Mouse (Mus musculus): Measurements from ENCODE around the gene Pcyt1a.
A peak's percentile ranks its signal among the peaks of the same experiment; 100 is the strongest.

Pcyt1a gene

DNA sequence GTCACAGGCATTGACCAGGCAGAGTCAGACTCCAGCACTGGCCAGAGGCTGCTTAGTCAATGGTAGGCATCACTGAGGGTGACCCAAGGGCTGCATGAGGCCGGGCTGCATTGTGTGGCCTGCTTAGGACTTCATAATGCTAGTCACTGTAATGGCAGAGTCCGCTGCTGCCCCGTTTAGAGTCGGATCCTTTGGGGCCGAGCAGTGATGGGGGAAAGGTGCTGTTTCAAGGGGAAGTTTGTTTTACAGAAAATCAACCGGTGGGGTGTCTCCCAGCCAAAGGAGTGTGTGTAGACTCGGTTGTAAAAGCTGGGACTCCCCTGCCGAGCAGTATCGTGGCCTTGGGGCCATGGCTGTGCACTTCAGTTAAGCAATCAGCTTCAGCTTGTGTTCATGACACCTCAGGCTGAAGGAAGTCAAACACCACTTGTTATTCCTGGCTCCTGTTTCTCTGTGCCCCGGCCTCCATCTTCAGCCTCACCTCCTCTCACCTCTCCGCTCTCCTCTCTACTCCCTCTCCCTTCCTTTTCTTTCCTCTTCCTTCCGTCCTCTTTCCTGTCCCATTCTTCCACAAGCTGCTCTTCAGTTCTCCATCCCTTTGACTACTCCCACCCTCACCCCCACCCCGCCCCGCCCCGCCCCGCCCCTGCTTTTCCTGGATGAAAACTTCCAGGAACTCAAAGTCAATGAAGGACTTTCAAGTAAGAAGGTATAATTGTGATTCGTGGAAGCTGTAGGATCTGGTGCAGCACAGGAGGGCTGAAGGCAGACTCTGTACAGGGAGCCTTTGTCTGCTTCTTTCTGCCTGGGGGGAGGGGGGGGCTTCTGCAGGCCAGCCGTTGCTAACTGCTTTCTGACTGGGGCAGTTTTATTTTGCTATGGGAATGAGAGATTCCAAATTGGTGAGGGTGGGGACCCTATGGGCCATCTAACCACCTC, 79.9 kb downstream of the Pcyt1a start:
- no peak for DNase-seq (ENCODE audit: low read depth)

DNA sequence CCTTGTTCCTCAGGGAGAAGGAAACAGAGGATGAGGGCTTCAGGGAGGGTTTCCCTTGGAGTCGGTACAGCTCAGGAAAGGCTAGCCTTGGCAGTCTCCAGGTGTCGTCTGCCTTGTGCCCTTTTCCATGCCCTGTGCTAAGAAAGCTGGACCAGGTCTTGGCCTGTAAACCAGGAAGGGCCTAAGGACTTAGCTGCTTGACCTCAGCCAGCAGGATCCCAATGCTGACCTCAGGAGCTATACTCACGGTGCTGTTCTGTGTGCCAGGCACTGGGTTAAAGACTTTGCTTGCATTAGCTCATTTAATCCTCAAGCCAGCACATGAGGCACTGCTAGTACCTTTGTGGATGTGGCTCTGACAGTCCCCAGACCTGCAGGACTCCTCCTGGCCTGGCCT, 80.6 kb downstream of the Pcyt1a start:
- no peak for DNase-seq (ENCODE audit: low read depth)

DNA sequence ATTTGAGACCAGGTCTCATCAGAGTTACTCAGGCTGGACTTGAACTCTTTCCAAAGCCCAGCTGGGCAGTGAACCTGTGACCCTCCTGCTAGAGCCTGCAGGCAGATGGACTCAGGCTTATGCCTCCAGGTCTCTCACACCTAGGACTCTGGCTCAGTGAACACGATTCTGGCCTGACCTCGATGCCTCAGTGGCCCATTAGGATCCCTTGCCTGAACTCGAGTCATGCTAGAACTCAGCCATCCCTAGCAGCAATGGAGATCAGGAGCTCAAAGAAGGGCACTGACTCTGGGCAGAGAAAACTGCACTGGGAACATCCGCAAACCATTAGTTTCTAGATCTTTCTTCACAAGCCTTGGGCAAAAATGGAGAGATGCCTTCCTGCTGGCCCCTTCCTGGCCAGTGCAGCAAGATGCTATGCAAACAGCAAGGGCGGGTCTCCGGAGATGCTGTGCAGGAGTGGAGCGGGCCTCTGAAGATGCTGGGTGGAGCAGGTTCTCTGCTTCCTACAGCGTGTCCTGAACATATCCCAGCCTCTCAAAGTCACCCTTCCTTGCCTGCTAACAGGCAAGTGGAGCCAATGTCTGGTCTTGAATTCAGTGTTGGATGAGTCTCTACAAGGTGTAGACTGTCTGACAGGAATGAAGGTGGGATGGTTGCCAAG, 81.2 kb downstream of the Pcyt1a start:
- no peak for DNase-seq (ENCODE audit: low read depth)

DNA sequence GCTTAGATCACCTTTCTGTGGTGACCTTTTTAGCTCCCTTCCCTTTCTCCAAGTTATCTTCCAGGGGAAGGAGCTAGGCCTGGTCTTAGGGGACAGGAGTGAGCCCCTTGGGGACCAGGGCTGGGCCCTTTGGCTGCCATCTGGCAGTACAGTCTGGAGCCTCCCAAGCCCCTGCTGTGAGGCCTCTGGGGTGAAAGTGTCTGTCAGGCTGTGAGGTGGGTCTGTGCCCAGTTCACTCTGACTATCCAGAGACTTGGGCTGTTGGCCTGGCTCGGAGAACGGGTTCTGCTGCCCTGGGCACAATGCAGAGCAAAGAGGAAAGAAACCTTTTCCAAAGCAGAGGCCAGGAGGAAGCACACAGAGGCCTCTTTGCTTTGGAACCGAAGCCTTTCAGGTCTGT, 82.2 kb downstream of the Pcyt1a start:
- DNase-seq (ENCODE audit: low read depth), result no peak

DNA sequence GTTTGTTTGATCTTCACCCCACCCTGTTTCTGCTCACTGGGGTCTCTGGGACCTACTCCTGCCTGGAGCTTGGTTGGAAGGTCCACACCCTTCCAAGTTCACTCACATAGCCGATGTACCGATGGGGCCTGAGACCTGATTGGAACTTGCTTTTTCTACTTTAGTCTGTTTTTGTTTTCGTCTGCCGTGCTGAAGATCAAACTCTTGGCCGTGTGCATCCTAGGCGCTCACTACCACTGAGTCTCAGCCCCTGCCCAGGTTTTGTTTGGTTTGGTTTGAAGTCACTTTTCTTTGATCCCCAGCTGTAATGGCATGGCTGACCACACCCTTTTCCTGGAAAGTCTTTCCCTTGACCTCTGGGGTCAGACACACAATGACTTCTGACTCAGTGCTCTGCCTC, 82.7 kb downstream of the Pcyt1a start:
- no peak for DNase-seq (ENCODE audit: low read depth)

DNA sequence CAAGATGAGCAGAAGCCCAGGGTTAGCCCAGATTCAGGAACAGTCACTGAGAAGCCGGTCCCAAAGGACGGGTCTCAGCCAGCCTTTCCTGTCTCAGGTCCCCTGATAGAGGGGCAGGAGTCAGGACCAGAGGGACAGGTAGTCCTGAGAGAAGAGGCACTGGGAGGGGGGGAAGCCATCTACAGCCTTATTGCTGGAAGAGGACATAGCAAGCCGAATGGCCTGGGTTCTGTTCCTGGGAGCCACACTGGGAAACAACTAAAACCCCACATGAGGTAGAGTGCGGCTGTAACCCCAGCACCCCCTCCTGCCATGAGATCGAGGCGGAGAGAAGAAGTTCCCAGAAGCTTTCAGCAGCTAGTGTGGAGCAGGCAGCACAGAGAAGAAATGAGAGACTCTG, 83.2 kb downstream of the Pcyt1a start:
- no peak for DNase-seq (ENCODE audit: low read depth)

DNA sequence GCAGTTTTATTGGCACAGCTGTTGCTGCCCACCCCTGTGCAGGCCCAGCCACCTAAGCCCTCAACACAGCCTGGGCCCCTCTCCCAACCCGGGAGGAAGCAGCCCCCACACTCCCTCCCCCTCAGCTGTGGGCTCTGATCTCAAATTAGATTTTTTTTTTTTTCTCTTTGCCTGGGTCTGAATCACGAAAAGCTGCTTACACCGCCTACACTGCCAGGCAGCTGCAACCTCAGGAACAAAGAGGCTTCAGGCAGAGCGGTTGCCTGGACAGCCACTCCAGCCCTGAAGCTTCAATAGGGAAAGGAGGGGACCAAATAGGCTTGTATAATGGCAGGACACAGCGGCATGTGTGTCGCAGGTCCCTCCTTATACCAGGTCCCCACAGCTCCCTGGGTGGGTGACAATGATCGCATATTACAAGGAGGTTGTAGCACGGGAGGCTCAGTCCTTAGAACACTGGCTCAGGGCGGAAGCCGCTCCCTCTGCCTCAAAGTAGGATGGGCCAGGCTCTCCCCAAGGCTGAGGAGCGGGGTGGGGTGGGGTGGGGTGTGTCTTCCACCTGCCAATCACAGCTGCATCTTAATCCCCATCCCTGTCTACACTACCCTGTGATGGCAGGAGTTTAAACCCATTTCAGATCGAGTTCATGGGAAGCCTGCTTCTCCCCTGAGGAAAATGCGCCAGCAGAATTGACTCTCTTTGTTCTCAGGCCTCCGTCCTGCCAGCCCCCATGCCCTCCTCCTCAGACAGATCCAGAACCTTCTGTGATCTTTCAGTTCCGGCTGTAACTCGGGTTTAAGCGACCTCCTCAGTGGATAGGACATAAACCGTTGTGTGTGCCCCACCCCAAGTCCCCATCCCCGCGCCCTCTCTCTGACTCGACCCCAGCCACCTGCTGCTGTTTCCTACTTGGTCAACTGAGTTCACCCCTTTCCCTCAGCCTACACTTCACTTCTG, 85.6 kb downstream of the Pcyt1a start:
- DNase-seq (ENCODE audit: low read depth), result peak; percentile 51

DNA sequence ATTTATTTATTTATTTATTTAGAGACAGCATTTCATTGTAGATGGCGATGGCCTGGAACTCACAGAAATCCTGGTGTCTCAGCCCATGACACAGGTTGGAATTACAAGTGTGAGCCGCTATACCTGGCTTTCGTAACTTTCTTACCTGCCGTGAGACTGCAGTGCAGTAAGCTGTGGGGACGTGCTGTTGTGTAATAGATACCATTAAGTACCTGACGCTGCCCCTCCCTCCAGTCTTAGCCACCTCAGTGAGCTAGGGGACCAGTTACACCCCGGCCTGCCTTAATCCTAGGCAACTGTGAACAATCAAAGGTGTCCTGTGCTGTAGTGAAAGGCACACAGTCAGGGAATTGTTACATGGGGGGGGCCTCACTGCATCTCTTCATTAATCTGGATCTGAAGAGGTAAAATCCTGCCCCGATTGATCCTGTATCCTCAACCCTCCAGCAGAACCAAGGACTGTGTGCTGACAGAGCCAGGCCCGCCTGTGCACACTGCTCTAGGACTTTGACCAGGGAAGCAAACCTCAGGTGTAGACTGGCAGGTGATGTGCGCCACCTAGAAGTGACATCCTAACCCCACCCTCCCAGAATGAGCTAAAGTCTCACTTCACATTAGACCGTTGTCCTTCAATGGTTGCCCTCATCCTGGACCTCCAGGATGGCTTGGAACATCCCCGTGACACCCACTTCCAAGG, 87.2 kb downstream of the Pcyt1a start:
- DNase-seq (ENCODE audit: low read depth), result no peak

DNA sequence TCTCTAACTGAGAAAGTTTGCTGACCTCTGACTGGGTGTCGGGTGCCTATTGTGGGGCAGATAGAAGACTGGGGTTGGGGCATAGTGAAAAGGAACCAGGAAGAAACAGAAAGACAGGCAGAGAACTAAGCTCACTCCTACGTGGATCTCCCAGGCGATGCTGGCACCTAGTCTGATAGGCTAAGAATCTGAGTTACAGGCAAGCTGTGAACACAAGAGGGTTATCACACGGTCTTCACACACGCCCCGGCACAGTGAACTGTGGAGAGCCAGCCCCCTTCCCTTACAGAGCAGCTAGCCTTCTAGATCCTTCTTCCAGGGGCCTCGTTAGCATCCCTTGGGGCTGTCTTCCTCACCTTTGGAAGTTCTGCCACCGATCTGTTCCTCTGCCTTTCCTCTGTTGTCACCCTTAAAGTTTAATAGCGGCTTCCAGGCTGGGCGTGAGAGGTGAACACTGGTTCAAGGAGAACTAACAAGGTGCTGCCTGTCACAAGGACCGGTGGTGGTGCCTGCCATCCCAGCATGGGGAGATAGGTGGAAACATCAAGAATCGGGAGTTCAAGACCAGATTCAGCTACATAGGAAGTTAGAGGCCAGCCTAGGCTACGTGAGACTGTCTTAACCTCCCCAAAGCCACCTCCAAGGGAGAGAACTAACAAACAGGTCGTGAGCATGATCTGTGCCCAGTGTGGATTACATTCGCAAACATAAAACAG, 89.1 kb downstream of the Pcyt1a start:
- no peak for DNase-seq (ENCODE audit: low read depth)

DNA sequence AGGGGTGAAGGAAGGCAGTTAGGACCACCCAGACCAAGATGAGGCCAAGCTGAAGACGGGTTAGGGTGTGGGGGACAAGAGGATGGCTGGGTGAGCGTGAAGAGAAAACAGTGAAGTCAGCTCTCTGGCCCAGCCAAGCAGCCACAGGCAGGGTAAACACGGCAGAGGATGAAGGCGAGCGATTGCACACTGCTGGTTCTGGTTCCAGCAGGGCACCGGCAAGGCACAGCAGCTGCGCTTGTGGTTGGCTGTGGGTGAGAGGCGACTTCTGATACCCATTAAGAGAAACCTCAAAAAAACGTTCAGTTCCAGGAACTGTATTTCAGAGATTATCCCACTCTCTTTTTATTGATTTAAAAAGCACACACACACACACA, 89.6 kb downstream of the Pcyt1a start:
- no peak for DNase-seq (ENCODE audit: low read depth)

DNA sequence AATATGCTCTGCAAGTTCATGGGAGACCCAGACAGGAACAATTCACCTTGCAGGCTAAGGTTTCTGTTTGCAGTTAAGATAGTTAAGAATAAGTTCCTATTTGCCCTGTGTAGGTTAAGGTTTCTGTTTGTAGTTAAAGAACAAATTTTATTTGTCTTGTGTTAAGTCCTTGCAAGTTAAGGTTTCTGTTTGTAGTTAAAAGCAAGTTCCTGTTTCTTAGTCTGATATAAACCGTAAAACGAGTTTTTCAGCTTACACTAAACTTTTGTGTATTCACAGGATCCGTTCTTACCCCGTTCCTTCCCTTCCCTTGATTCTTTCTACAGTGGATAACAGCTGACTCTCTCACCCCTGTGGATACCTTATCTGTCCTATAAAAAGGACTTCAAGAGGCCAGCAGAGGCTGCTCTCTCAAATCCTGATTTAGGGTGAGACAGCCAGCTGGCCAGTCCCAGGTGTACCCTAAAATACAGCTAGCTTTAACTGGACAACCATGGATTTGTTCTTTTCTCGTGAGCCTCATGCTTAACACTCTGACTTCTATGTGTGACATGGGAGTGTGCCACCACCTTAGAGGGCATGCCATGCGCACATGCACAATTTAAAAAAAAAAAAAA, 92.0 kb downstream of the Pcyt1a start:
- DNase-seq (ENCODE audit: low read depth), result no peak

DNA sequence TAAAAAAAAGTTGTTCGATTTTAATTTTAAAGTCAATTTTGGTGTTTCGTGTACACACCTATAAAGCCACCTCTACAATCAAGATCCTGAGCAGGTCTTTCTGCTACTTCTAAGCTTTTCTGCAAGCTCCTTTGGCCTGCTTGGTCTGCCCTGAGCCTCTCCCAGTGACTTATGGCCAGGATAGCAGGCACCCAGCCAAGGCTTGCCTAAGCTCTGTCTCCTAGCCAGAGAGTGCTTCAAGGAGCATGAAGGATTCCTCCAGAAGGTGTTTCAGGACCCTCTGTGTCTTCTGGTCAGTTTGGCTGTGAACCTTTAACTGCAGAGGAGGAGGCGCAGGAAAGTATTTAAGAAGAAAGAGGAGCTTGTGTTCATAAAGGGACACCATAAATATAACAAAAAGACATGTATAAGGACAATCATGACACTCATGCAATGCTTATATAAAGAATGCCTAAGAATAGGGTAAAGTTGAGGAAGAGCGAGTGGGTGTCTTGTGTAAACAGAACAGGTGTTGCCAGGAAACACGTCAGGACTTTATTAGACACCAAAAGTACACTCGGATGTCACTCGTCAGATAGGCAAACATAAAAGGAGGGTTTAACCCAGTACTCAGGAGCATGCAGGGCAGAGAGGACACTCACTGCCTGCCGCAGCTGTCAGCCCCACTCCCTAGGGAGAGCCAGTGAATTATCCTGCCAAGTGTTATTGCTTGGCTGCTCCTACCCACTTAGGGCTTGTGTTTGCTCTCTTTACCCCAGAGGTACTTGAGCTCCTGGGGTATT, 92.9 kb downstream of the Pcyt1a start:
- DNase-seq (ENCODE audit: low read depth), result peak; percentile 72

DNA sequence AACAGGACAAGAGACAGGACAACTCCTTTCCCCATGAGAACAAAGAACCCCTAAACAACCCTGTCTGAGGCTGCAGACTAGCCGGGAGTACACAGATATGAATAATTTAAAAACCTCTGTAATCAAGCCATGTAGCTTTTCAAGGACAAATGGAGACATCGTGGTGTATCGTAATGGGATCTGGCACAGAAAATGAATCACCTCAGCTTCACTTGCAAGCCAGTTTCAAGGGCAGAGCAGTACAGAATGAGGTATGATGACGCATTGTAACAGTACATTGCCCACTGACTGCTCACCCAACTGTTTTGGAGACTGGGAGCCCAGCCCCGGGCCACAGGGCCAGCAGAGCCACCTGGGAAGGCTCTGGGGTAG, 93.5 kb downstream of the Pcyt1a start:
- DNase-seq (ENCODE audit: low read depth), result peak; percentile 17

All from NIH3T3 (cell line).